Mouse (Mus musculus) stomach, postnatal 0 days (tissue): ENCODE results near the gene Mthfd1. TPM values are rescaled to one million over a fixed set of nuclear protein-coding genes. Genes with fewer than 3 reads are reported as not detected.

Source experiments
- ATAC-seq: fragments of 200-750 bp; cut with Nextera tagmentation; 2 replicates; pipeline ENCODE4 v1.8.0; 2017; ENCODE audit not compliant: low FRiP score, low TSS enrichment
- DNase-seq: peaks from one replicate; pipeline ENCODE4 v3.0.0-alpha.2; 2016; ENCODE audit warnings: low spot score
- H3K27ac ChIP-seq: fragments of 300-500 bp; sonication (generic); replicated peaks from 2 replicates; pipeline ENCODE4 v1.5.1; 2014; ENCODE audit warnings: mild to moderate bottlenecking, control low read depth
- H3K27me3 ChIP-seq: fragments of 300-500 bp; sonication (generic); 2 replicates; pipeline ENCODE4 v1.6.1; 2014; ENCODE audit warnings: low read length; ENCODE audit not compliant: control insufficient read depth, insufficient read depth
- H3K36me3 ChIP-seq: fragments of 300-500 bp; sonication (generic); 2 replicates; pipeline ENCODE4 v1.6.1; 2014; ENCODE audit warnings: low read length, mixed read lengths; ENCODE audit not compliant: control insufficient read depth, insufficient read depth
- H3K4me1 ChIP-seq: fragments of 300-500 bp; sonication (generic); replicated peaks from 2 replicates; pipeline ENCODE4 v1.6.1; 2014; ENCODE audit warnings: antibody characterized with exemption; ENCODE audit not compliant: control insufficient read depth, insufficient read depth
- H3K4me2 ChIP-seq: fragments of 300-500 bp; sonication (generic); replicated peaks from 2 replicates; pipeline ENCODE4 v1.6.1; 2014; ENCODE audit warnings: low read depth, mild to moderate bottlenecking, control low read depth, moderate library complexity
- H3K4me3 ChIP-seq: fragments of 300-500 bp; sonication (generic); 2 replicates; pipeline ENCODE4 v1.5.1; 2014; ENCODE audit warnings: low read depth, low read length, control low read depth
- H3K9ac ChIP-seq: fragments of 300-500 bp; sonication (generic); 2 replicates; pipeline ENCODE4 v1.6.1; 2014; ENCODE audit warnings: mild to moderate bottlenecking, low read length, control low read depth, mixed read lengths
- H3K9me3 ChIP-seq: fragments of 300-500 bp; sonication (generic); 2 replicates; pipeline ENCODE4 v1.6.1; 2016; ENCODE audit warnings: low read length; ENCODE audit not compliant: control insufficient read depth
- CTCF ChIP-seq: IDR thresholded peaks from 2 replicates; pipeline ENCODE4 v1.5.1; 2016; ENCODE audit warnings: antibody characterized with exemption, low read depth, mild to moderate bottlenecking, moderate library complexity
- EP300 ChIP-seq: optimal IDR thresholded peaks from 2 replicates; pipeline ENCODE3; 2016; ENCODE audit warnings: antibody characterized with exemption
- WGBS: fragments of 180-500 bp; shearing (Covaris S2); extraction: QIAGEN DNeasy Blood & Tissue Kit; methylation state at CpG from one replicate; pipeline ENCODE4 v1.1.7; 2014; 5-methylcytosine and 5-hydroxymethylcytosine counted together
- polyA plus RNA-seq: library from polyadenylated mRNA; unstranded; fragments of >200 nt; fragmentation: Nextera tagmentation; extraction: Ambion mirVana; gene quantifications from 2 replicates; pipeline ENCODE4 v1.2.1, GENCODE M21; 2015

The Mthfd1 gene
- polyA plus RNA-seq, 1 experiment from 2014 or later = 28.9 TPM

GRCm38 (mm10) chr12:76299361-76299906, 44.3 kb downstream of the Mthfd1 start:
- Histone ChIP-seq H3K9ac (no peak overlapping the region), H3K4me1 (no peaks in the 10 kb centered on the region), H3K9me3 (no peaks in the 10 kb centered on the region), H3K36me3 (no peaks in the 10 kb centered on the region), H3K4me3 (no peak overlapping the region), H3K4me2 (no peak overlapping the region), H3K27ac (no peak overlapping the region), H3K27me3 (no peaks in the 10 kb centered on the region)
- 85% methylated on average over 9 of the region's 9 CpGs for WGBS
- no peak for DNase-seq
- TF ChIP-seq EP300 (no peak), CTCF (no peak)
- ATAC-seq = no peak

- WGBS = 74% methylated on average over 10 of the region's 10 CpGs
- Histone ChIP-seq H3K9me3 (no peaks in the 10 kb centered on the region), H3K4me3 (no peak overlapping the region), H3K36me3 (no peaks in the 10 kb centered on the region), H3K27me3 (no peaks in the 10 kb centered on the region), H3K9ac (no peak overlapping the region), H3K4me2 (no peak overlapping the region), H3K27ac (no peak overlapping the region), H3K4me1 (no peaks in the 10 kb centered on the region)
- DNase-seq = no peak
- TF ChIP-seq CTCF (no peak), EP300 (no peak)
- no peak for ATAC-seq
These were observed 45.3 kb downstream of the Mthfd1 start for GRCm38 (mm10) chr12:76300367-76300766.

- Histone ChIP-seq H3K36me3 (no peaks in the 10 kb centered on the region), H3K4me1 (no peaks in the 10 kb centered on the region), H3K27me3 (no peaks in the 10 kb centered on the region), H3K9ac (no peak overlapping the region), H3K27ac (0 out of 2 replicates have a peak overlapping the region, but pooled peaks have one; percentile 40), H3K4me2 (no peak overlapping the region), H3K9me3 (no peaks in the 10 kb centered on the region), H3K4me3 (no peak overlapping the region)
- TF ChIP-seq EP300 = no peak
- no peak for TF ChIP-seq CTCF
- 72% methylated on average over 11 of the region's 11 CpGs for WGBS
- no peak for ATAC-seq
- peak; percentile 41 for DNase-seq
These were observed 48.4 kb downstream of the Mthfd1 start for GRCm38 (mm10) chr12:76303474-76303873.

GRCm38 (mm10) chr12:76304199-76304598, 49.1 kb downstream of the Mthfd1 start:
- ATAC-seq = no peak
- Histone ChIP-seq H3K27ac (no peak overlapping the region), H3K27me3 (no peaks in the 10 kb centered on the region), H3K4me2 (no peak overlapping the region), H3K9me3 (no peaks in the 10 kb centered on the region), H3K9ac (no peak overlapping the region), H3K4me1 (no peaks in the 10 kb centered on the region), H3K36me3 (no peaks in the 10 kb centered on the region), H3K4me3 (no peak overlapping the region)
- WGBS = 46% methylated on average over 4 of the region's 4 CpGs
- TF ChIP-seq EP300 (no peak), CTCF (no peak)
- DNase-seq = no peak

GRCm38 (mm10) chr12:76305107-76305506, 50.0 kb downstream of the Mthfd1 start:
- no peak overlapping the region for H3K4me3 ChIP-seq
- no peak overlapping the region for H3K27ac ChIP-seq
- H3K4me2 ChIP-seq = no peak overlapping the region
- no peaks in the 10 kb centered on the region for H3K27me3 ChIP-seq
- ATAC-seq (no peak), DNase-seq (peak; percentile 34)
- no peak overlapping the region for H3K9ac ChIP-seq
- no peaks in the 10 kb centered on the region for H3K9me3 ChIP-seq
- no peaks in the 10 kb centered on the region for H3K36me3 ChIP-seq
- 86% methylated on average over 8 of the region's 8 CpGs for WGBS
- H3K4me1 ChIP-seq = no peaks in the 10 kb centered on the region
- TF ChIP-seq EP300 = no peak

- H3K27ac ChIP-seq = peak overlapping the region; percentile 81
- no peak for DNase-seq
These were observed 51.9 kb downstream of the Mthfd1 start for GRCm38 (mm10) chr12:76306852-76307561.

More at GRCm38 (mm10) chr12:76306852-76307561, 51.9 kb downstream of the Mthfd1 start:
- Histone ChIP-seq H3K4me1 (no peaks in the 10 kb centered on the region), H3K9ac (no peak overlapping the region), H3K4me3 (no peak overlapping the region), H3K4me2 (no peak overlapping the region), H3K27me3 (no peaks in the 10 kb centered on the region), H3K9me3 (no peaks in the 10 kb centered on the region), H3K36me3 (peaks cover 3% of the 10 kb centered on the region; the same call in 1 of the 2 replicates)
- TF ChIP-seq CTCF (no peak), EP300 (no peak)
- ATAC-seq = no peak
- WGBS = 72% methylated on average over 9 of the region's 9 CpGs
